Mouse (Mus musculus): ENCODE results near the gene Tars2. TPM values are rescaled to one million over a fixed set of nuclear protein-coding genes. Genes with fewer than 3 reads are reported as not detected.

Gene Tars2
- polyA plus RNA-seq, 1 experiment from 2014 or later: 54.9 TPM

DNA sequence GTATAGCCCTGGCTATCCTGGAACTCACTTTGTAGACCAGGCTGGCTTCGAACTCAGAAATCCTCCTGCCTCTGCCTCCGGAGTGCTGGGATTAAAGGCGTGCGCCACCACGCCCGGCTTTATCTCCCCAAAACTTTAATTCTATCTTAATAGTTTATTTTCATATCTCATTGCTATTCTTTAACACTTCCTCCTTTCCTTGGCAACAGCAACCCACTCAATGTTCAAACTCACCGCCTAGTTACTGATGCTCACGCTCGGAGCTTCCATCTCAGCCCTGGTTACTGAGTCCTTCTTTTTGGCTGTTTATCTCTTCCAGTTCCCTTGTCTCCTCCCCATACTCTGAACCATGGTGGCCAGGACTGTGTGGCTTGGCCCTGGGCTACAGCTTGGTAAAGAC lies 27.7 kb downstream of the Tars2 start:
- Histone ChIP-seq H3K27ac (ENCODE audit: low read depth, low read length) (no peak overlapping the region), H3K36me3 (ENCODE audit: control insufficient read depth, insufficient read depth, low read length) (no peaks in the 10 kb centered on the region; the same call in 1 of the 2 replicates), H3K27me3 (ENCODE audit: control insufficient read depth, insufficient read depth, low read length) (no peaks in the 10 kb centered on the region), H3K4me1 (replicated peaks; ENCODE audit: control insufficient read depth, insufficient read depth, low read length) (no peaks in the 10 kb centered on the region), H3K4me2 (ENCODE audit: low read depth, low read length, severe bottlenecking) (no peak overlapping the region), H3K9ac (ENCODE audit: low read length) (no peak overlapping the region), H3K9me3 (ENCODE audit: control insufficient read depth, low read length) (no peaks in the 10 kb centered on the region), H3K4me3 (ENCODE audit: low read depth, low read length) (no peak overlapping the region)
- DNase-seq (ENCODE audit: low spot score) (no peak), ATAC-seq (replicated peaks; ENCODE audit: low FRiP score) (no peak)
- 94% methylated on average over 9 of the region's 9 CpGs for WGBS

DNA sequence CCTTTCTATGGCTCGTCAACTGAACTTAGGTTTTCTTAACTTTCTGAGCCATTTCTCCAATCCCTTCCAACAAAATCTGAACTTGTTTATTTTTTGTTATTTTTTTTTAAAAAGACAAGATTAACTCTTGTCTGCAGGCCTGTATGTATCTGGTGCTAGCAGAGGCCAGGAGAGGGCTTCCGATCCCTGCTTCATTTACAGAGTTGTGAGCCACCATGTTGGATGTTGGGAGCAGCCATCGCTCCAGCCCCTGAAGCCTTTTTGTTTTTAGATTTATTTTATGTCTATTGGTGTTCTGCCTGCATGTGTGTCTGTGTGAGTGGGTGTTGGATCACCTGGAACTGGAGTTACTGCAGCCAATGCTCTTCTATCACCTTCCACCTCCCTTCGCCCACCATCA lies 28.2 kb downstream of the Tars2 start:
- DNase-seq (ENCODE audit: low spot score) (no peak), ATAC-seq (replicated peaks; ENCODE audit: low FRiP score) (no peak)
- Histone ChIP-seq H3K36me3 (ENCODE audit: control insufficient read depth, insufficient read depth, low read length) (no peaks in the 10 kb centered on the region; the same call in 1 of the 2 replicates), H3K4me1 (replicated peaks; ENCODE audit: control insufficient read depth, insufficient read depth, low read length) (no peaks in the 10 kb centered on the region), H3K4me2 (ENCODE audit: low read depth, low read length, severe bottlenecking) (no peak overlapping the region), H3K9ac (ENCODE audit: low read length) (no peak overlapping the region), H3K4me3 (ENCODE audit: low read depth, low read length) (no peak overlapping the region), H3K27ac (ENCODE audit: low read depth, low read length) (no peak overlapping the region), H3K27me3 (ENCODE audit: control insufficient read depth, insufficient read depth, low read length) (no peaks in the 10 kb centered on the region), H3K9me3 (ENCODE audit: control insufficient read depth, low read length) (no peaks in the 10 kb centered on the region)
- 88% methylated on average over 4 of the region's 4 CpGs for WGBS

DNA sequence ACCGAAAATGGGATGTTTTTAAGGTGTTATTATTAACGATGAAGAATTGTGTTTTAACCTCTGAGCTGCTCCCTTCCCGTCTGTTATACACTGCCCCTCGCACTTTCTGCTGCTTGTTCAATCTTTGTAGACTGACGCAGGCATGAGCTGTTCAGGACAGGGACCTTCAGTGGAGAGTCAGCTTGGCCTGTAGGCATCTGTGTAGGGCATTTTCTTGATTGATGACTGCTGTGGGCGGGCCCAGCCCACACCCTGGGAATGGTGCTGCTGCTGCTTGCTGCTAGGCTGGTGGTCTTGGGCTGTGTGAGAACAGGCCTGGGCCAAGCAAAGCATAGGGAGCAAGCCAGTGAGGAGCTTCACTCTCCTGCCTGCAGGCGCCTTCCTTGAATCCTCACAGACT lies 29.6 kb downstream of the Tars2 start:
- Histone ChIP-seq H3K36me3 (ENCODE audit: control insufficient read depth, insufficient read depth, low read length) (no peaks in the 10 kb centered on the region; the same call in 1 of the 2 replicates), H3K4me1 (replicated peaks; ENCODE audit: control insufficient read depth, insufficient read depth, low read length) (no peaks in the 10 kb centered on the region), H3K9me3 (ENCODE audit: control insufficient read depth, low read length) (no peaks in the 10 kb centered on the region), H3K27me3 (ENCODE audit: control insufficient read depth, insufficient read depth, low read length) (no peaks in the 10 kb centered on the region), H3K4me2 (ENCODE audit: low read depth, low read length, severe bottlenecking) (no peak overlapping the region), H3K4me3 (ENCODE audit: low read depth, low read length) (no peak overlapping the region), H3K9ac (ENCODE audit: low read length) (no peak overlapping the region), H3K27ac (ENCODE audit: low read depth, low read length) (no peak overlapping the region)
- 92% methylated on average over 7 of the region's 7 CpGs for WGBS
- DNase-seq (ENCODE audit: low spot score) (no peak), ATAC-seq (replicated peaks; ENCODE audit: low FRiP score) (no peak)

DNA sequence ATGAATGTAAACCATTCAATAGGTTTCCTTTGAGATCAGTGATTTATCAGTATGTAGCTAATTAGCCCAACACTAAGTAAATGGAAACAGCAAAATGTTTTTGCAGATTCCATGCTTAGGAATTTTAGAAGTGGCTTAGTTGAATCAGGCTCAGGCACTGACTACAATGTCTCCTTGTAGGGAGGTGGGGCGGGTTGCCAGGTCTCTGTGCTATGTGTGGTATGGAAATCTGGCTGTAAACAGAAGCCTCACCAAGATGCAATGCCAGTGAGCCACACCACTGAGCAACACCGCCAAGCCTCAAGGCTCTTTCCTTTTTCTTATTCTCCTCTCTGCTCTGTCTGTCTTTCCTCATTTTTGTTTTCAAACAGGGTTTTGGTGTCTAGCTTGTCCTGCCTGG lies 31.1 kb downstream of the Tars2 start:
- ATAC-seq (replicated peaks; ENCODE audit: low FRiP score) (no peak), DNase-seq (ENCODE audit: low spot score) (no peak)
- Histone ChIP-seq H3K36me3 (ENCODE audit: control insufficient read depth, insufficient read depth, low read length) (no peaks in the 10 kb centered on the region), H3K27me3 (ENCODE audit: control insufficient read depth, insufficient read depth, low read length) (no peaks in the 10 kb centered on the region), H3K27ac (ENCODE audit: low read depth, low read length) (no peak overlapping the region), H3K4me2 (ENCODE audit: low read depth, low read length, severe bottlenecking) (no peak overlapping the region), H3K4me3 (ENCODE audit: low read depth, low read length) (no peak overlapping the region), H3K9me3 (ENCODE audit: control insufficient read depth, low read length) (no peaks in the 10 kb centered on the region), H3K9ac (ENCODE audit: low read length) (no peak overlapping the region), H3K4me1 (replicated peaks; ENCODE audit: control insufficient read depth, insufficient read depth, low read length) (no peaks in the 10 kb centered on the region)
- WGBS: 70% methylated on average over 2 of the region's 2 CpGs

DNA sequence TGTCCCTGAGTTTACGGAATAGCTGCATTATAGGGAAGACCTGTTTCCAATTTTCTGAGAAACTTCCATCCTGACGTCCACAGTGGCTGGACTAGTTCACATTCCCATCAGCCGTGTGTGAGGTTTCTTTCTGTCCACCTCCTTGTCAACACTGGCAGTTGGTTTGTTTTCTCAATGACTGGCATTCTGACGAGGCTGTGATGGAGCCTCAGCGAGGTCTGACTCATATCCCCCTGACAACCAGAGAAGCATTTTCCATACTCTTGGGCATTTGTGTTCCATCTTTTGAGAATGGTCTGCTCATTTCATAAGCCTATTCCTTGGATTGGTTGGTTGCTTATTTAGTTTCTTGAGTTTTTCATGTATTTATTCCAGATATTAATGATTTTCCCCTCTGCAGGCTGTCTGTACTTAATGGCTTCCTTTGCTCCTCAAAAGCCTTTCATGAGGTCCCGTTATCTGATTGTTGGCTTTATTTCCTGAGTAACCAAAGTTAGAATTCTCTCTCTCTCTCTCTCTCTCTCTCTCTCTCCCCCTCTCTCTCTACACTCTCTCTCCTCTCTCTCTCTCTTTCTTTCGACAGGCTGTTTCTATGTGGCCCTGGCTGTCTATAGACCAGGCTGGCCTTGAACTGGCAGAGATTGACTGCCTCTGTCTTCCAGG lies 33.2 kb downstream of the Tars2 start:
- no peak for ATAC-seq (replicated peaks; ENCODE audit: low FRiP score)
- Histone ChIP-seq H3K9ac (ENCODE audit: low read length) (no peak overlapping the region), H3K27ac (ENCODE audit: low read depth, low read length) (no peak overlapping the region), H3K4me2 (ENCODE audit: low read depth, low read length, severe bottlenecking) (no peak overlapping the region), H3K9me3 (ENCODE audit: control insufficient read depth, low read length) (no peaks in the 10 kb centered on the region), H3K4me3 (ENCODE audit: low read depth, low read length) (no peak overlapping the region), H3K27me3 (ENCODE audit: control insufficient read depth, insufficient read depth, low read length) (no peaks in the 10 kb centered on the region), H3K4me1 (replicated peaks; ENCODE audit: control insufficient read depth, insufficient read depth, low read length) (no peaks in the 10 kb centered on the region), H3K36me3 (ENCODE audit: control insufficient read depth, insufficient read depth, low read length) (no peaks in the 10 kb centered on the region)
- DNase-seq (ENCODE audit: low spot score): no peak
- 75% methylated on average over 7 of the region's 7 CpGs for WGBS

DNA sequence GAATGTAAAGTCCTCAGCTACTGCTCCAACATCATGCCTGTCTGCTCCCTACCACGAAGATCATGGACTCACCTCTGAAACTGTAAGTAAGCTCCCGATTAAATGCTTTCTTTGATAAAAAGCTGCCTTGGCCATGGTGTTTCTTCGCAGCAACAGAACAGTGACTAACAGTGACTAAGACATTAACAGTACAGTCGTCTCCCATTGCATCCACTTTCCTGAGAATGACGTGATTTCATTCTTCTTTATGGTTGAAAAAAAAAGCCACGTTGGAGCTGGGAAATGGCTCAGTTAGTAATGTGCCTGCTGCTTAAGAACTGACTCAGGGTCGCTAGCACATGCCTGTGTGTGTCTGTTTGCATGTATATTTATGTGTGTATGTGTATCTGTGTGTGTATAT lies 34.1 kb downstream of the Tars2 start:
- ATAC-seq (replicated peaks; ENCODE audit: low FRiP score) (no peak), DNase-seq (ENCODE audit: low spot score) (no peak)
- H3K36me3 ChIP-seq (ENCODE audit: control insufficient read depth, insufficient read depth, low read length): no peaks in the 10 kb centered on the region
- no peaks in the 10 kb centered on the region for H3K4me1 ChIP-seq (replicated peaks; ENCODE audit: control insufficient read depth, insufficient read depth, low read length)
- no peak overlapping the region for H3K9ac ChIP-seq (ENCODE audit: low read length)
- H3K9me3 ChIP-seq (ENCODE audit: control insufficient read depth, low read length): no peaks in the 10 kb centered on the region
- no peak overlapping the region for H3K4me2 ChIP-seq (ENCODE audit: low read depth, low read length, severe bottlenecking)
- H3K27me3 ChIP-seq (ENCODE audit: control insufficient read depth, insufficient read depth, low read length): no peaks in the 10 kb centered on the region
- WGBS: 90% methylated on average over 7 of the region's 7 CpGs
- H3K4me3 ChIP-seq (ENCODE audit: low read depth, low read length): no peak overlapping the region
- H3K27ac ChIP-seq (ENCODE audit: low read depth, low read length): no peak overlapping the region

DNA sequence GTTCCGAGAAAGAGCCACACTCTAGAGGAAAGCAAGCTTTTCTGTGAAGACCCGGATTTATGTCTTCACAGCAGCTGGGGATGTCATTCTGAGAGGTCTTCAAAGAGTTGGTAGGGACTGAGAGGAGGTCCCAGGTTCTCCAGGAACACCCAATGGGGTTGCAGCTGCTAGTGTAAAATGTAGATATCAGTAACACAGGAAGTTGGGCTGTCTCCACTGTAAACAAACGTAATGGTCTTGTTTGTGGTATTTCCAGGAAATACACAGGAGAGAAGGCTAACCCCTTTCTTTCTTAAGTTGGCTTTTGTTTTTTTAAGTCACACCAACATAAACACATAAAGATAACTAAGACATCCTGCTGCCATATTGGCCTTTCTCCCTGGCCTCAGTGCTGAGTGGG lies 37.6 kb downstream of the Tars2 start:
- ATAC-seq (replicated peaks; ENCODE audit: low FRiP score) (no peak), DNase-seq (ENCODE audit: low spot score) (no peak)
- 82% methylated on average over 3 of the region's 3 CpGs for WGBS
- Histone ChIP-seq H3K36me3 (ENCODE audit: control insufficient read depth, insufficient read depth, low read length) (no peaks in the 10 kb centered on the region), H3K4me3 (ENCODE audit: low read depth, low read length) (no peak overlapping the region), H3K9ac (ENCODE audit: low read length) (no peak overlapping the region), H3K27ac (ENCODE audit: low read depth, low read length) (no peak overlapping the region), H3K27me3 (ENCODE audit: control insufficient read depth, insufficient read depth, low read length) (no peaks in the 10 kb centered on the region), H3K9me3 (ENCODE audit: control insufficient read depth, low read length) (no peaks in the 10 kb centered on the region), H3K4me1 (replicated peaks; ENCODE audit: control insufficient read depth, insufficient read depth, low read length) (no peaks in the 10 kb centered on the region), H3K4me2 (ENCODE audit: low read depth, low read length, severe bottlenecking) (no peak overlapping the region)

DNA sequence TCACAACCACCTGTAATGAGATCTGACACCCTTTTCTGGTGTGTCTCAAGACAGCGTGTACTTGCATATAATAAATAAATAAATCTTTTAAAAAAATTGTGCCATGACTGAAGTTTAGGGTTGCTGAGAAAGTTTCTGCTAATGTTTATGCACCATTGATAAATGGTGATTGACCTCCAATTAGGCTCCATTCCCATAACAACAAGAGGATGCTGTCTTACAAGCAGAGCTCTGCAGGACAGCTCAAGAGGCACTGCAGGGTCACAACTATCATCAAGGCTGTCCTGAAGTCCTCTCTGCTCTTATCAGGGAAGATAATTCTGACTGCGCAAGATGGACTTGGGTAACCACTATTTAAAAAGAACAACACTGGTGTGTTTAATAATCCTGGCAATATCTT lies 41.9 kb downstream of the Tars2 start:
- Histone ChIP-seq H3K27me3 (ENCODE audit: control insufficient read depth, insufficient read depth, low read length) (no peaks in the 10 kb centered on the region), H3K36me3 (ENCODE audit: control insufficient read depth, insufficient read depth, low read length) (no peaks in the 10 kb centered on the region), H3K27ac (ENCODE audit: low read depth, low read length) (no peak overlapping the region), H3K9ac (ENCODE audit: low read length) (no peak overlapping the region), H3K9me3 (ENCODE audit: control insufficient read depth, low read length) (no peaks in the 10 kb centered on the region), H3K4me1 (replicated peaks; ENCODE audit: control insufficient read depth, insufficient read depth, low read length) (no peaks in the 10 kb centered on the region), H3K4me2 (ENCODE audit: low read depth, low read length, severe bottlenecking) (no peak overlapping the region), H3K4me3 (ENCODE audit: low read depth, low read length) (no peak overlapping the region)
- no peak for DNase-seq (ENCODE audit: low spot score)
- 93% methylated on average over 2 of the region's 2 CpGs for WGBS
- ATAC-seq (replicated peaks; ENCODE audit: low FRiP score): no peak

DNA sequence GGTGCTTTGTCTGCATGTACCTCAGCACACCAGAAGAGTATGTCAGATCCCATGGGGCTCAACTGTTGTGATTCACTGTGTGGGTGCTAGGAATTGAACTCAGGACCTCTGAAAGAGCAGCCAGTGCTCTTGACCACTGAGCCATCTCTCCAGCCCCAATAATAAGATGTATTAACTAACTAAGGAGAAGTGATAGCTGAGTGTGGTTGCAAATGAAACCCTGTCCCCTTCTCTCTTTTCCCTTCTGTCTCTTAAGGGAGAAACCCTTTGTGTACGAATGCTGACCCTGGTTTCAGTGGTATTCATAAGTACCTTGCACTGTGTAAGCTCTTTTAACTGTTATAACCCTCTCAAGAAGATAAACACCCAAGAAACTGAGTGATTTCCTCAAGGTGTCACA lies 43.9 kb downstream of the Tars2 start:
- 86% methylated on average over 1 of the region's 1 CpGs for WGBS
- no peak overlapping the region for H3K4me3 ChIP-seq (ENCODE audit: low read depth, low read length)
- no peak overlapping the region for H3K4me2 ChIP-seq (ENCODE audit: low read depth, low read length, severe bottlenecking)
- no peaks in the 10 kb centered on the region for H3K9me3 ChIP-seq (ENCODE audit: control insufficient read depth, low read length)
- DNase-seq (ENCODE audit: low spot score) (no peak), ATAC-seq (replicated peaks; ENCODE audit: low FRiP score) (no peak)
- no peaks in the 10 kb centered on the region for H3K36me3 ChIP-seq (ENCODE audit: control insufficient read depth, insufficient read depth, low read length)
- no peak overlapping the region for H3K9ac ChIP-seq (ENCODE audit: low read length)
- no peaks in the 10 kb centered on the region for H3K27me3 ChIP-seq (ENCODE audit: control insufficient read depth, insufficient read depth, low read length)
- no peak overlapping the region for H3K27ac ChIP-seq (ENCODE audit: low read depth, low read length)
- H3K4me1 ChIP-seq (replicated peaks; ENCODE audit: control insufficient read depth, insufficient read depth, low read length): no peaks in the 10 kb centered on the region
